ENCODE assay signal across 41 mouse cellular contexts in the genomic region with DNA sequence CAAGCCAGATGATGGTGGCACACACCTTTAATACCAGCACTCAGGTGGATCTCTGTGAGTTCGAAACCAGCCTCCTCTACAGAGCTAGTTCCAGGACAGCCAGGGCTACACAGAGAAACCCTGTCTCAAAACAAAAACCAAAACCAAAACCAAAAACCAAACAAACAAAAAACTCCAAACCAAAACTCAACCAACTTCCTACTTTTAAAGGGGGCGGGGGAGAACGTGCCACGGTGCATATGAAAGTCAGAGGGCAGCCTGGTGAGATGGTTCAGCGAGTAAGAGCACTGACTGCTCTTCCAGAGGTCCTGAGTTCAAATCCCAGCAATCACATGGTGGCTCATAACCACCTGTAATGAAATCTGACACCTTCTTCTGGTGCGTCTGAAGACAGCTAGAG. TPM values are rescaled to one million over a fixed set of nuclear protein-coding genes. Genes with fewer than 3 reads are reported as not detected.
DNase-seq lines count a peak whose midpoint lies in the region; ATAC-seq lines count a peak whose summit lies in the region.
"Had no signal": no experiment of that assay in that cellular context is flagged by ENCODE, and none has a peak within 500 bp of the region (broad histone marks: within the 10 kb centered on the region; RNA-seq: fewer than 3 reads in every experiment).

No protein-coding gene starts in this region.

- no peak overlapping the region for H3K4me2 ChIP-seq in heart, embryonic 12.5 days
- H3K4me2 ChIP-seq: embryonic facial prominence, embryonic 13.5 days; forebrain, embryonic 15.5 days; hindbrain, embryonic 13.5 days; kidney, embryonic 15.5 days; liver, embryonic 12.5 days; midbrain, embryonic 15.5 days; stomach, embryonic 15.5 days had no signal

- 67% methylated on average over 6 of the region's 6 CpGs for WGBS in heart, embryonic 12.5 days

- no peak overlapping the region for H3K9ac ChIP-seq in heart, embryonic 12.5 days
- H3K9ac ChIP-seq: embryonic facial prominence, embryonic 13.5 days; forebrain, embryonic 15.5 days; hindbrain, embryonic 13.5 days; kidney, embryonic 15.5 days; liver, embryonic 12.5 days; liver, postnatal 0 days; midbrain, embryonic 15.5 days; stomach, embryonic 15.5 days had no signal

- H3K36me3 ChIP-seq in heart, embryonic 12.5 days: no peaks in the 10 kb centered on the region
- H3K36me3 ChIP-seq: embryonic facial prominence, embryonic 13.5 days; forebrain, embryonic 10.5 days; forebrain, embryonic 15.5 days; hindbrain, embryonic 13.5 days; kidney, embryonic 15.5 days; liver, embryonic 12.5 days; midbrain, embryonic 10.5 days; midbrain, embryonic 15.5 days; stomach, embryonic 15.5 days had no signal

- peaks cover 16% of the 10 kb centered on the region for H3K4me1 ChIP-seq in heart, embryonic 12.5 days (replicated peaks)
- H3K4me1 ChIP-seq: forebrain, embryonic 10.5 days; forebrain, embryonic 15.5 days; hindbrain, embryonic 13.5 days; kidney, embryonic 15.5 days; midbrain, embryonic 10.5 days; midbrain, embryonic 15.5 days; stomach, embryonic 15.5 days had no signal

- no peak overlapping the region for H3K4me3 ChIP-seq in heart, embryonic 12.5 days
- H3K4me3 ChIP-seq: embryonic facial prominence, embryonic 13.5 days; forebrain, embryonic 10.5 days; forebrain, embryonic 15.5 days; hindbrain, embryonic 13.5 days; kidney, embryonic 15.5 days; layer of hippocampus, adult 2 months; left cerebral cortex, adult 2 months; liver, embryonic 12.5 days; midbrain, embryonic 10.5 days; midbrain, embryonic 15.5 days; stomach, embryonic 15.5 days had no signal

- no peak overlapping the region for H3K27ac ChIP-seq in heart, embryonic 12.5 days (ENCODE audit: poor library complexity, severe bottlenecking)
- H3K27ac ChIP-seq: embryonic facial prominence, embryonic 13.5 days; forebrain, embryonic 10.5 days; forebrain, embryonic 15.5 days; hindbrain, embryonic 13.5 days; kidney, embryonic 15.5 days; layer of hippocampus, adult 2 months; left cerebral cortex, adult 2 months; liver, embryonic 12.5 days; midbrain, embryonic 10.5 days; midbrain, embryonic 15.5 days; stomach, embryonic 15.5 days had no signal

- H3K27me3 ChIP-seq in heart, embryonic 12.5 days (replicated peaks): no peaks in the 10 kb centered on the region
- H3K27me3 ChIP-seq: embryonic facial prominence, embryonic 13.5 days; forebrain, embryonic 15.5 days; hindbrain, embryonic 13.5 days; kidney, embryonic 15.5 days; liver, embryonic 12.5 days; midbrain, embryonic 15.5 days; stomach, embryonic 15.5 days had no signal

- no peak for ATAC-seq in heart, embryonic 12.5 days (ENCODE audit: insufficient number of reproducible peaks, low FRiP score)
- ATAC-seq in hematopoietic stem cell, adult 5-6 weeks (replicated peaks in 1 of 2; ENCODE audit: insufficient read depth in 1 of 2, low FRiP score in 2 of 2, low TSS enrichment in 1 of 2, low read depth in 1 of 2, poor library complexity in 2 of 2, severe bottlenecking in 2 of 2): peak; percentile 53 to 62; a peak in 3 of 4 replicates
- 0 out of 2 replicates have a peak, but pooled peaks have one; percentile 70 for ATAC-seq in monocyte, adult 5-6 weeks (replicated peaks; ENCODE audit: insufficient number of reproducible peaks, low FRiP score, low TSS enrichment, poor library complexity, severe bottlenecking)
- ATAC-seq: CD4-positive, CD25-positive, alpha-beta regulatory T cell, adult 4 months; forebrain, embryonic 15.5 days; liver, embryonic 12.5 days; liver, postnatal 0 days; midbrain, embryonic 15.5 days had no signal

- DNase-seq in heart, adult 11 months: peak; percentile 70
- DNase-seq in B cell, adult 2 months: peak; percentile 53 to 56
- DNase-seq in lung, postnatal 10 days: no peak
- DNase-seq in left cerebral cortex, adult 8-10 months (ENCODE audit: low spot score in 2 of 2): no peak
- DNase-seq in gastrocnemius, adult 18-20 months (ENCODE audit: low spot score): no peak
- DNase-seq: adrenal gland, adult 8-10 months; cerebellum, adult 11-12 months; cerebellum, adult 9-11 months; gastrocnemius, postnatal 14 days; heart, postnatal 14 days; kidney, adult 18-20 months; kidney, postnatal 25 days; liver, postnatal 0 days; lung, postnatal 4 days; right cerebral cortex, adult 18-20 months; right cerebral cortex, postnatal 4 days had no signal

- H3K9me3 ChIP-seq in heart, embryonic 12.5 days (replicated peaks): no peaks in the 10 kb centered on the region
- H3K9me3 ChIP-seq: embryonic facial prominence, embryonic 13.5 days; forebrain, embryonic 10.5 days; forebrain, embryonic 15.5 days; hindbrain, embryonic 13.5 days; kidney, embryonic 15.5 days; liver, embryonic 12.5 days; midbrain, embryonic 10.5 days; midbrain, embryonic 15.5 days; stomach, embryonic 15.5 days had no signal

RNA-seq across cellular contexts. Expression of a gene that starts 18.7 kb away (rescaled TPM):
- polyA plus RNA-seq in heart, embryonic 12.5 days (2016; fragmentation: Nextera tagmentation; extraction: Ambion mirVana): 68.0 and 75.4 TPM in 2 replicates
- total RNA-seq in hematopoietic stem cell, adult 5-6 weeks (2017): 207 and 211 TPM in 2 replicates
- 221 to 257 TPM (median 240 TPM) in 3 replicates for total RNA-seq in monocyte, adult 5-6 weeks (2017)
- 100 to 1,000 TPM in 1 of 4 experiments, 10 to 100 TPM in 3; 82.3 to 102 (median 90.8) TPM for total RNA-seq in left cerebral cortex, adult 8-10 months (2022)
- total RNA-seq in gastrocnemius, adult 18-20 months (2021): 10 to 100 TPM; 53.0 to 62.4 TPM

RNA-seq across cellular contexts. Expression of a gene that starts 41.1 kb away (rescaled TPM):
- polyA plus RNA-seq in heart, embryonic 12.5 days (2016; fragmentation: Nextera tagmentation; extraction: Ambion mirVana): not detected in 2 replicates
- total RNA-seq in hematopoietic stem cell, adult 5-6 weeks (2017): not detected in 2 replicates
- not detected in 3 replicates for total RNA-seq in monocyte, adult 5-6 weeks (2017)
- total RNA-seq in left cerebral cortex, adult 8-10 months (2022): not detected
- total RNA-seq in gastrocnemius, adult 18-20 months (2021): not detected
- total RNA-seq: adrenal gland, adult 8-10 months; heart, adult 18-20 months; heart, postnatal 14 days; layer of hippocampus, adult 2 months; layer of hippocampus, postnatal 14 days; left cerebral cortex, adult 2 months; left cerebral cortex, postnatal 36 days had no signal
- polyA plus RNA-seq: CD4-positive, CD25-positive, alpha-beta regulatory T cell, adult 4 months; embryonic facial prominence, embryonic 13.5 days; forebrain, embryonic 10.5 days; forebrain, embryonic 15.5 days; frontal cortex, adult 2 months; heart, embryonic 14.5 days; hindbrain, embryonic 13.5 days; intestine, embryonic 14.5 days; kidney, embryonic 15.5 days; limb, embryonic 14.5 days; liver, embryonic 12.5 days; liver, postnatal 0 days; lung, embryonic 16.5 days; midbrain, embryonic 10.5 days; midbrain, embryonic 15.5 days; neural tube, embryonic 11.5 days; spleen, adult 2 months; stomach, embryonic 15.5 days had no signal

Comparison
In these comparisons a context has a peak if more than half of its experiments do, and no peak if none do; other contexts are left out.
1. DNase-seq: peak in heart, adult 11 months (single experiment) and B cell, adult 2 months (2 of 2); none in lung, postnatal 10 days (single experiment), left cerebral cortex, adult 8-10 months (0 of 2) and gastrocnemius, adult 18-20 months (single experiment).